Mouse (Mus musculus): Measurements from ENCODE around the gene Rabgap1l. TPM values are rescaled to one million over a fixed set of nuclear protein-coding genes. Genes with fewer than 3 reads are reported as not detected.

The Rabgap1l gene
- polyA plus RNA-seq (2017; shearing (Covaris generic)), result 76.4 TPM

DNA sequence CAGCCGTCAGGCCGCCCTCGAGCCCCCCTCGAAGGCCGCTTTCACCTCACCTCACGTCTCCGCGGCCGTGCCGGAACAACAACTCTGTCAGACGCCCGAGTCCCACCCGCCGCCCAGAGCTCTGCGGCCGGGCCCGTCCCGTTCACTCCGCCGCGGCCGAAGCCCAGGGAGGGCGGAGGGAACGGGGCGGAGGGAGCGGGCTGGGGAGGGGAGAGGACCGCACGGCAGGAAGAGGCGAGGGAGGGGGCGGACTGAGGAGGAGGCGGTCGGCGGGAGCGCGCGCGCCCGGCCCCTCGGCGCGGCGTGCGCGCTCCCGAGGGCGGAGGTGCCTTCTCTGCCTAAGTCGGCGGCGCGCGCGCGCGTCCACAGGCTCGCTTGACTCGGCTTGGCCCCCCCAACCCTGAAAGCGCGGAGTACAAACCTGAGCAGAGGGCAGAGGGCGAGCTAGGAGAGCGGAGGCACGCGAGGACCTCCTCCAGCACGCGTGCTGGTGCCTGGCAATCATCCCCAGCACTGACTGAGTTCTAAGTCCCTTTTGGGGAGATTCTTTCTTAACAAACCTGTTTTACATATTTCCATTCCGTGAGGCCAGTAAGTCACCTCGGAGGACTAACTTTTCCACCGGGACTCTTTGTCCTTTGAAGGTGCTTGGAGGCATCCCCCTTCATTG is at the start of gene Rabgap1l:
Gene Rabgap1l, minus strand, starts transcription at position 526 of the 670 bp plus-strand sequence.

DNA sequence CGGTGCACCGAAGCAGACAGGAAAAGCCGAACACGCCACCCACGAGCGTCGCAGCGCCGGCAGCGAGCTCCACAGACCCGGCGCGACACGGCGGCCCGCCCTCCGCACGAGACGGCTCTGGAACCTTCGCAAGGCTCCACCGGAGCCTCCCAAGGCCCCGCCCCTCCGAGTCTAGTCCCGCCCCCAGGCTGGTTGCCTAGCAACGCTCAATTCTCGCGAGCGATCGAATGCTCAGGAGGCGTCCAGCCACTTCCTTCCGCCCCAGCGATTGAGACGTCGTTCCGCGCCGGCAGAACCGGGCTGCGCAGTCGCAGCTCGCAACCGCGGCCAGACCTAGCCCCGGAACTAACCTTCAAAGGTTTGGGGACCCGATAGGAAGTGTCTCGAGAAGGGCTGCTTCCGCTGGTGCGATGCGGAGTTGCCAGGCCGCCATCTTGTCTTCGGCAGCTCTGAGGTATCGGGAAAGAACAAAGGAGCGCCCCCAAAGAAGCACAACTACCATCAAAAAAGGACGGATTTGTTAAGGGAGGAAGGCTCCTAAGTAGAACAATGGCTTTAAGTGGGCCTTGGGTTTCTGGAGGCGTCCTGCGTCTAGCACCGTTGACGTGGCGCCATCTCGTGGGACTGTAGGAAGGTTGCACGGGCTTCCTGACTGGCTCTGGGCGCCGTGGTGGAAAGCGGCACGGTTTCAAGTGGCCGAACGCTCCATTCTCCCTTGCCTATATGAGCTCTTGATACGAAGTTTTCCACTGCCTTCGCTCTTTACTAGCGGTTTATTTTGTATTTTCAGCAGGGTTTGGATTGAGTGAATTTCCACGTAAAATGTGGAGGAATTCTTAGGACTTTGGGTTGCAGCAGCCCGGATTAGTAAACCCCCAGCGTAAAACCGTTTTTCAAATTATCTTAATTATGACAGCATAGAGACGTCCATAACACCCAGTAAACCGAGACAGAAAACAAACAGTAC is 580.0 kb downstream of the Rabgap1l start, which contains the start of gene Cacybp:
Gene Cacybp, minus strand, starts transcription at position 173 of the 967 bp plus-strand sequence.

DNA sequence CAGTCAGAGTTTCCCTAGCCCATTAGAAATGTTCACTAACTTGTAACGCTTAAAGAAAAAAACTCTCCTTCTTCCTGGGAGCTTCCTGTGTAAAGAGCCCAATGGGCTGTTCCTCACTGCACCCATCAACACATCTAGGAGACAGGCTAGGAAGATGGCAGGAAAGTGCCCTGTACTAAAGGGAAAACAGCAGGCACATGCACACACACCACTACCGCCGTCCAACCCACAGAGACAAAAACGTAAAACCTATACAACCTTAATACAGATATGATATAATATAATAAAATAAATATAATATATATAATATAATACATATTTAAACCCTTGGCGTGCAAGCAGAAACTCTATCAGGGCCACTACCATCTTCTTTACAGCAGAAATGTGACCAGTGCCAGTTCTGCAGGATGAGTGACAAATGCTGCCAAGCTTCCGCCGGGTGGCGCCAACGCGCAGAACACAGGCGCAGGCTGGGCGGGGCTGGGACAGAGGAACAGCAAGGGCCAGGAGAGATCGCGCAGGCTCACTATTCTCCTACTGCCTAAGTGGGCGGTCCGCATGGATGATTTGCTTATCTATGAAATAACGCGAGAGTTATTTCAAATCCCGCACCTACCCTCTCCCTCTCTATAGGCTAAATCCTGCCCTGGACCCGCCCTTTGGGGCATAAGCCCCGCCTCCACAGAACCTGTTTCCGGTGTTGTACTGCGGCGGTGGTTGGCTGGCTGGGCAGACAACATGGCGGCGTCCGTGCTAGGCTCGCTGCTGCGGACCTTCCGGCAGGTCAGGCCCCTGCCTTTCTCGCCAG is 598.3 kb downstream of the Rabgap1l start, which contains the start of gene Mrps14:
Gene Mrps14, plus strand, starts transcription at position 687 of the 808 bp plus-strand sequence.

Other genes with a start within 250 kb of the Rabgap1l start
- 32.9 TPM for gene Rc3h1, start 113.2 kb upstream of the Rabgap1l start, polyA plus RNA-seq (2017; shearing (Covaris generic))
- gene Serpinc1, start 185.4 kb upstream of the Rabgap1l start, polyA plus RNA-seq (2017; shearing (Covaris generic)), result 1.1 TPM
- 11.4 TPM for gene Zbtb37, start 241.6 kb upstream of the Rabgap1l start, polyA plus RNA-seq (2017; shearing (Covaris generic))